Mouse (Mus musculus) embryo, embryonic 11 days (tissue): Measurements from ENCODE around the gene Zbtb41.
A peak's percentile ranks its signal among the peaks of the same experiment; 100 is the strongest.
"Not testable (repeated sequence)": the region's sequence is repeated elsewhere in the genome, so short reads cannot be mapped to it uniquely, and the experiment has no call there.

Experiments
- DNase-seq: peaks from one replicate; pipeline ENCODE4 v3.0.0-alpha.2; 2015

Gene Zbtb41

GRCm38 (mm10) chr1:139421875-139422791, at the start of gene Zbtb41:
TSS of gene Zbtb41 (plus strand) at chr1:139422288.
- peak; percentile 94 for DNase-seq

GRCm38 (mm10) chr1:139375900-139376299, 46.2 kb upstream of the Zbtb41 start:
- peak; percentile 37 for DNase-seq

DNA sequence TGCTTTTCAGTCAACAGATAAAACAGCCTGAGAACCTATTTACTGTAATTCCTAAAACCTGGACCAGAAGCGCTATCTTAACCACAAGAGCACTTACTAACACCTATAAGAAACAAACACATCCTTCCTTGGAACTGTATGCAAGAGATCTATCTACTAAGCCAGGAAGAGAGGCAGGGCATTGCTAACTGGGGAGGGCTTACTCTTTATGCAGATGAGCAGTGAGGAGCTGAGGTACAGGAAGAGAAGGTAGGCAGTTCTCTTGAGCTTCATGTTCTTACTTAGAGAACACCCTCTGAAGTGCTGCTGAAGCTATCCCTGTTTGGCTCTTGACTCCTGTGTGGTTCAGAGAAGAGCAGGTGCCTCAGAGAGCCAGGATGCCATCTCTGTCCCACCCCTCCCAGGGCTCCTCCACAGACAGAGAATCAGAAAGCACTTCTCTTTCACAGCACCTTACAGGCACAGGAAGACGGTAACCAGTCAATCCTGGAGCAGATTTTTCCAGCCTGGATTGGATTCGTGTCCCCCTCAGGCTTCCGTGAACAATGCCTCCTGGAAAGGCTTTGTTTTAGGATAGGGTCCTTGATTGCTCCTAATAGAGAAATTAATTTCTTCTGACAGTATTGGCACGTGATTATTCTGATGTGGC, 45.3 kb upstream of the Zbtb41 start, which contains the start of gene Crb1:
Crb1 (minus strand) TSS at position 463 of the 649 bp plus-strand sequence.
- peak; percentile 53 for DNase-seq

GRCm38 (mm10) chr1:139378861-139379620, 43.0 kb upstream of the Zbtb41 start:
- peak; percentile 5 for DNase-seq

DNA sequence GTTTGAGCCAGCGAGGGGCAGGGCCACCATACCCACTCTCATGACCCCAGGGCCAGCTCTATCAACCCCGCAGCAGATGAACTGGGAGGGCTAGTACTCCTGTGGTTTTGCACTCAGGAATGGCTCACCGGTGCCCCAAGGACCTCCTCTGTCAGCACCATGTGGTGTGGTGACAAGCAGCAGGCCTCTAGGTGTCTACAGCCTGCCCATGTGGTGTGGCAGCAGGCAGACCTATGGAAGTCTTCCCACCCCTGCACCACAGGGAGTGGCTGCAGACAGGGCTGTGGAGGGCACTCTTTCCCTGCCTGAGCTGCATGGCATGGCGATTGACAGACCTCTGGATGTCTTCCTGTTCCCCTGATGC, 42.5 kb upstream of the Zbtb41 start:
- DNase-seq = no peak

GRCm38 (mm10) chr1:139391747-139392146, 30.3 kb upstream of the Zbtb41 start:
- DNase-seq = peak; percentile 14

- no peak for DNase-seq
These were observed 25.5 kb upstream of the Zbtb41 start for GRCm38 (mm10) chr1:139396589-139396988.

DNA sequence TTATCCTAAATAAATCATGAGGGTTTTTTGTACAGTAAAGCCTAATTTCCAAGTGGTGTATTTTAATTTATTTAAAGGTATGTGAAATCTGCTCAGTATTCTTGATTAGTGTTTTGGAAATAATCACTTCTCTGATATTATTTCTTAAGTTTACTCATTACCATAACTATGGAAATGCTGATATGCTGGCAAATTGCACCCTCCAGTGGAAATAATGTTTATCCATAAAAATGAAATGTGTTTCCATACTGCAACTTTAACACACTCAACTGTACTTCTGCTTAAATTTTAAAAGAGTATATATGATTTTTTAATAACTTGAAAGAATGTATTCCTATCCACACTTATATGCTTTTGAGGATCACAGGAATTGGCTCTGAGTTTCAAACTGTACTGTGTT, 16.3 kb upstream of the Zbtb41 start:
- no peak for DNase-seq

DNA sequence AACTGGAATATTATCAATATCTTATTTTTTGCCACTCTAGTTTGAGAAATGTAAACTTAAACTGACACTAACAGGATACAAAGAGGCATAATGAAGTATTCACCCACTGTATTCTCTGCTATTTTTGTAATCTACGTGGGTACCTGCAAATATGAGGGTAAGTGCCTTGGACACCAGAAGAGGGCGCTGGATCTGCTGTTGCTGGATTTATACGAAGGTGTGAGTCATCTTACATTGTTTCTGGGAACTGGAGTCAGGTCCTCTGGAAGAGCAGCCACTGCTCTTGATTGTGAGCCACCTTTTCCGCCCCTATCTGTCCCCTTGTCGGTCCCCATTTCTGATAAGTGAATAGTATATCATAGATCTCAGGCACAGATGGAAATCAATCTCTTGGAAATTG, 14.4 kb upstream of the Zbtb41 start:
- DNase-seq = no peak

GRCm38 (mm10) chr1:139412365-139412764, 9.7 kb upstream of the Zbtb41 start:
- not testable (repeated sequence) for DNase-seq

DNA sequence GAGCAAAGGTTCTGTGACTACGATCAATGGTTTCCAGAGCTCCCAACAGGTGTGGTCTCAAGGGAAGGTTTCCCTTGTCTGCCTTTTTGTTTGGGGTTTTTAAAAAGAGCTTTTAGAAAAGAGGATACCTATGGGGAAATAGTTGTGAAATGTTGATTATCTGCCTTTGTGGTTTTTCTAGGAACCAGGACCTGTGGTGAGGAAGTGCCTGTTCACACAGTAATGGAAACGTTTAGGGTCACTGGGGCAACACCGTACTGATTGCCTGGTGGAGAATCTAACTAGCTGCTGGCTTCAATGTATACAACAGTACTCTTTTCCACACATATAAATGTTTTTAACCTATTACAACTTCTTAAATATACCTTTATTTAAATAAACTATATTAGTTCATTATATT, 8.6 kb upstream of the Zbtb41 start:
- DNase-seq = no peak

- DNase-seq = no peak
These were observed 590 bp upstream of the Zbtb41 start for GRCm38 (mm10) chr1:139421521-139421874.

GRCm38 (mm10) chr1:139422941-139423340, 853 bp downstream of the Zbtb41 start:
- peak; percentile 19 for DNase-seq

DNA sequence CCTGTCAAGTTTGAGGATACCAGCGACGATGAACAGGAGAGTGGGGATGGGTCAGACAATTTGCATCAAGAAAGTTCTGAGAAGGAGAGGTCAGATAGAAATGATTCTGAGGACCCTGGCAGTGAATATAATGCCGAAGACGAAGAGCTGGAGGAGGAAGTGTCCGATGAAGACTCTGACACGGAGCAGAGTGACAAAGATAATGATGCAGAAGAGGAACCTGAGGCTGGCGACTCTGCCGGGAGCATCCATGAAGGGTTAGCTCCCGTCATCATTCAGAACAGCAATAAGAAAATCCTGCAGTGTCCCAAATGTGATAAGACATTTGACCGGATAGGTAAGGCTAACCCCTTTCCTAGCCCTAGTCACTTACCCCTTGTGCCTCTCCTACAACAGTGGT, 1.8 kb downstream of the Zbtb41 start:
- DNase-seq = no peak

DNA sequence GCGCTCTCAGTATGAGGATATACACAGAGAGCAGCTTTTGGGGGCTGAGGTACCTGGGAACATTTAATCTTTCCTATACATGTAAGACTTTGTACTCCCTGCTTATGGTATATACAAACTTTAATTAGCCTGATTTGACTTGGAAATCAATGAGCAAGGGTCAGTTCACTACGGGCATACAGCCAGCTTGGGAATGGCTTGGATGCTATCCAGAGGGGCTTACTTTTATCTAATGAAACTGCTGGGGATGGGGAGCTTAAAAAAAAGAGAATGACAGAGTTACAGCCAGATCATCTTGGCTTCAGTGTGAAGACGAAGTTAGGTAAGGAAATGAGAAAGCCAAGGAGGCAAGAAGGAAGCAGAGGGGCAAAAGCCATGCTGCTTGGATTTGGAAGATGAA, 2.9 kb downstream of the Zbtb41 start:
- no peak for DNase-seq

DNA sequence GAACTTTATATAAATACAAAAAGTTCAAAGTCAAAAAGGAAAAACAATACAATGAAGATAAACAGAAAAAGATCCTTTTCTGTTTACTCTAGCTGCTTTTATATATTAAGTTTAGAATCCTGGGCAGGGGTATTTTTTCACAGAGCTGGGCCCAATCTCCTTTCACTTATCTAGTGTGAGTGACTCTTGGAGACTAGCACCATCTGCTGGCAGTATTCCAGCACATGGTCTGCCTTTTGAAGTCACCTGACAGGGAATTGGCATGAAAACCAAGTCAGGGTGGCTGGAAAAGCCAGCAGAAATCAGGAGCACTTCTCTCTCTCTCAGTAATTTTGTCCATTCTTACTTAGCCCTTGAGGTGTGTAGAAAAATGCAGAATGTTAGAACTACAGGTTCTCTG, 16.3 kb downstream of the Zbtb41 start:
- DNase-seq = peak; percentile 74

- DNase-seq = not testable (repeated sequence)
These were observed 21.0 kb downstream of the Zbtb41 start for GRCm38 (mm10) chr1:139443103-139443502.

- DNase-seq = peak; percentile 96
These were observed 32.5 kb downstream of the Zbtb41 start, which contains the start of gene Aspm for GRCm38 (mm10) chr1:139454340-139455225. TSS of gene Aspm (plus strand) at chr1:139454772.

- peak; percentile 61 for DNase-seq
These were observed 33.3 kb downstream of the Zbtb41 start for GRCm38 (mm10) chr1:139455226-139455869.

DNA sequence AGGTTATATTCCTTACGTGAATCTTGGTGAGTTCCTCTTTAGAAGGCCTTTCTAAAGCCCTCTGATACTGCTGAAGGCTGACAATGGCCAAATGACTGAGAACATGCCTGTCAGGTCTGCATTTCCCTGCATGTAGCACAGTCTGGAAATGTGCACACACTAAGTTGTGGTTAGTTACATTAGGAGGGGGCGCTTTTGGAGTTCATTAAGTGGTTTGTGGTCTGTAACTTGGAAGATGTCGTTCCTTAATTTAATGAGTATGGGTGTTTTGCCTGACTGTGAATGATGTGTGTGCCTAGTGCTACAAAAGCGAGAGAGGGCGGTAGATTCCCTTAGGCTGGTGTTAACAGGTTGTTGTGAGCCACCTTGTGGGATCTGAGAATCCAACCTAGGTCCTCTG, 38.7 kb downstream of the Zbtb41 start:
- DNase-seq = no peak

DNA sequence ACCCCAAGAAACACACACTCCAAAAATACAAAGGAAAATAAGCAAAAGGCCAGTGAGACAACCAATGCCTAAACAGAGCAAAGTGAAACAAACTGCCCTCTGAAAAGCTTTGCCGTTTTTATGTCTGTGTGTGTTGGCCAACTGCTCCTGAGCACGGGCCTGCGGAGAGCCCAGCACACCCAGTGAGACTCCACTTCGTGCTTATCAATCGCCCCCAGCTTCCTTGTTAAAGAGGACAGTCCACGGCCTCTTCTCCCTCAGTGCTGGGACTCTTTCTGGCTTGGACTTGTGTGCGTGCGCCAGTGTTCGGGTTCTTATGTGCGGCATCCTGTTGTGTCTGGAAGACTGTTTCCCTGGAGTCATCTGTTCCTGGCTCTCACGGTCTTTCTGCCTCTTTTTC, 43.8 kb downstream of the Zbtb41 start:
- no peak for DNase-seq

GRCm38 (mm10) chr1:139478898-139479297, 56.8 kb downstream of the Zbtb41 start:
- DNase-seq = no peak
